Mouse (Mus musculus) liver (tissue): ENCODE measurements around the gene L3mbtl4.

Experiments
- DNase-seq: peaks from one replicate; pipeline ENCODE4 v3.0.0-alpha.2; 2020; ENCODE audit warnings: mixed read lengths

Gene L3mbtl4

DNA sequence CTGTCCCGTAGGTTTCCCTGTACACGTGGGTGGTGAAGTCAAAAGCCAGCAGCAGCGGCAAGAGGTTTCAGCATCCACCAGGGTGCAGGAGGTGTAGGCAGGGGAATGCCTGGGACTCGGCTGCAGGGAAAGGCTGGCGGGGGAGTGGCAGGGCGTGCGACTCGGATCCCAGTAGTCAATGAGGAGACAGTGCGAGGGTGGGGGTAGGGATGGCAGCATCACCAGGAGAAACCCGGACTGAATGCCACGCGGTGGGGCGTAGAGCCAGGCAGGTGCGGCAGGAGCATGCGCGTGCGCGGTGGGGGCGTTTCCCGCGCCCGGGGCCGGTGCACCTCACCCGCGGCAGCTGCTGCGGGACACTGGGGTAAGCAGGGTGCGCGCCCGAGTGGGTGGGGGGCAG lies at the start of gene L3mbtl4:
Gene L3mbtl4 (plus strand): TSS at position 271 of the 400 bp plus-strand sequence.
- peak; percentile 4 for DNase-seq

DNA sequence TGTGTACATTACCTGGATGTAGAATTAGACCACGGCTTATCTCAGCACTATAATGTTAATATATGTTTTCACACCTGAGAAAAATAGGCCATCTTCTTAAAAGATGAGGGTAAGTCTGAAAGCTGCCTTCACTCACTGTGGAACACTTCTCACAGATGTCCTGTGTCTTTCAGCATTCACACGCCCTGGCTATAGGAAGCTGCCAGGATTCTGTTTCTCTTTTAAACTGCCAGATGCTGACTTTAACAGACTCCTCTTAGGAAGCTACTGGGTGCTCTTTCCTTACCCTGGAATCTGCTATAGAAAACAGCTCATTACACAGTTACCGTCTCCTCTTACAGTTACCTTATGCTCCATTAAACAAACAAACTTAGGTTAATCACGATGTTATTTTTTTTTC lies 43.1 kb upstream of the L3mbtl4 start:
- DNase-seq: no peak

DNA sequence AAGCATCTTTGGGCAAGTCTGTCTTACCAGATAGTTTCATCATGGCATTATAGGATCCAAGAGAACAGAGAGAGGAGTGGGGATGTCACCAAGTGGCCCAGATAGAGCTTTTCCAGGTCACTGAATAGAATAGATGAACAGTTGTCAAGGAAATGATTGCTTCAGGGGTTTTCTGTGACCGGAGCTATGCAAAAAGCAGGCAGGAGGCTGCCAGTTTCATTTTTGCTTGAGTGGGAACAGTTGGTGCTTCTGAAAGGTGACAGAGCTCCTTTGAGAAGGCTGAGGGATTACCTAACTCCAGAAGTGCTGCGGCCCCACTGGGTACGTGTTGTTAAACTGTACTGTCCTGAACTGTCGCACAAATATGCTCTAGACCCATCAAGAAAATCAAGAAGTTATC lies 38.2 kb upstream of the L3mbtl4 start:
- no peak for DNase-seq

DNA sequence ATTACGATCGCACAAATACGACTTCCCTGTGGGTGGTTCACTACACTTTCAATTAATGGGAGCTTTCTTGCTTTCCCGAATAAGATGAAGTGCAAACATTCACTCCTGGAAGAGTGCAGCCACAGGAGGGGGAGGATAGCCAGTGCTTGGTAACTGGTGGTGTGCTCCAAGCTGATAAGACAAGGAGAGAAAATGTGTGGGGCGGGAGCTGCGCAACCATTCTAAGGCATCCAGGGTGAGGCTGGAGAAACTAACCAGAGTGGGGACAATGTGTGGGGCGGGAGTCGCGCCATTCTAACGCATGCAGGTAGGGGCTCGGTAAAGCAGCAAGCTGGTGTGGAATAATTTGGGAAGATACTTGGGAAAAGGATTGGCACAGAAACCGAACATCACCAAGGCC lies 36.6 kb upstream of the L3mbtl4 start:
- DNase-seq: peak; percentile 4

DNA sequence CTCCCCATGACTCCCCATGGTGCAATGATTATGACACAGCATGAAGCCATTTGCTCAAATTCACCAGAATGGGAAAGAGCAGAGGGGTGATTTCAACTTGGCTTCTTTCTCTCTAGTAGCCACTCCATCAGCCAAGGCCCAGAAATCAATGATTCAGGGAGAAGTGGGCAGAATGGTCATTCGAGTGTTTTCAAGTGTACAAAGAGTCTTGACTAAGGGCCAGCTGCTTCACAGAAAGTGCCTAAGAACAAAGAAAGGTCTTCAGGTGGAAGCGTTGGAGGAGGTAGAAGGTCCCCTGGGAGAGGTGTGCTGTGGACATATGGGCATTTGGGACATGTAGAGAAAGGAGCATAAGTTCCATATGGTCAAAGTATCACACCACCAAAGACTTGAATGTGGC lies 33.4 kb upstream of the L3mbtl4 start:
- no peak for DNase-seq

DNA sequence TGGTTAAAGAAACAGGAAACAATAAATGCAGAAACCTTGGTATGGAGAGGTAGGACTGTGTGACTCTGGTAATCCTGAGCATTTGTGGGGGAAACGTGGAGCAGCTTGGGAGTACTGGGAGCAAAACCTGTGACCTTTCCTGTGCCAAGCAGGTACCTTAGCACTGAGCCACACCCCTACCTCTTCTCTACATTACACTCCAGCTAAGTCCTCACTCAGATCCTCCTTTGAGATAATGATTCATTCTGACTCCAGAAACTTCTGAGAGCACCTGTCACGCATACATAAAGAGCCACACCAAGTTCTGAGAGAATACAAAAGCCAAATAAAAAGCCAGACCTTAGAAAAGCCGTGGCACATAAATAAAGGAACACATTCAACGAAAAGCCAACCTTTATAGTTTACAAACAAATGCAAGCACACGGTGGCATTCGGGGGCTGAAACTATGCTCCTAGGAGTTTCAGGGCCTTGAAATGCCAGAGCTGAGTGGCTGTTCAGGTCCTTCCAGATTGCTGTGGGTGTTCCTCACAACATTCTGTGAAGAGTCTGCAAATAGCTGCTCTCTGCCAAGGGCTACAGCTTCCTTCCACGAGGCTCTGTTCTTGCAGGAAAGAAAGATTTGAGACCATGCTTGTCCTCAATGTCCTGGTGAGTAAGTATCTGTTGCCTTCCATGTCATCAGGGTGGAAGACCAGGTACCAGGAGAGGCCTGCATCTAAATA lies 8.6 kb upstream of the L3mbtl4 start:
- no peak for DNase-seq

DNA sequence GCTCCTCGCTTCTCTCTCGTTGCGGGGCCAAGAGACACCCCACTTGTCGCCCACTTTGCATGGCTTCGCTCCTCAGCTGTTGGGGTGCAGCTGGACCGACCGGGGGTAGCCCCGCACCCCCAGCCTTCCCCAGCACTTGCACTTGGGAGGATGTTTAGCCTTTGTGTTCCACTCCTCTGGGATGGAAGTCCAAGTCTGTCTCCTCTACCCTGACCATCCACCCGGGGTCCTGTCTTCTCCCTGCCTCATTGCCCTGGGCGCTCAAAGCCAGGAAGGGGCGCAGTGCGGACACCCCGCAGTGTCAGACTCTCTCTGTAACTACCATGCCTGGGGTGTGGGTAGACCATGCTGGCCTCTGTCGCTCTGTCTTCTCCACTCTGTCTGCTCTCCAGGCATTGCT lies 357 bp downstream of the L3mbtl4 start:
- DNase-seq: no peak

DNA sequence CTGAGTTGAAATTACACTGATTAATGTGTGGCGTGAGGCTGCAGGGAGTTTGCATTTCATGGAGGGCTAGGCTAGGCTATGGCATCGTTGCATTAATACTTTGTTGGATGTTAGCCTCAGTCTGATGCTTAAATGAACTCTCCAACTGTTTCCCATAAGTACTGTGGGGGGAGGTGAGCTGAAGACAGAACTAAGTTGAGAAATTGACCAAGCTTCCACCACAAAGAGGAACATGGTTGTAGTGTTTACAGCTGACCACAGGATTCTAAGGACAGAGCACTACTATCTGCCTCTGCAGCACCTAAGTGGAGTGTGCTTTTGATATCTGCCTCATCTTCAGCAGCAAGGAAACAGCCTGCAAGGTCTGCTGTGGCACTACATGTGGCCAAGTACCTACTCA lies 1.5 kb downstream of the L3mbtl4 start:
- DNase-seq: no peak

DNA sequence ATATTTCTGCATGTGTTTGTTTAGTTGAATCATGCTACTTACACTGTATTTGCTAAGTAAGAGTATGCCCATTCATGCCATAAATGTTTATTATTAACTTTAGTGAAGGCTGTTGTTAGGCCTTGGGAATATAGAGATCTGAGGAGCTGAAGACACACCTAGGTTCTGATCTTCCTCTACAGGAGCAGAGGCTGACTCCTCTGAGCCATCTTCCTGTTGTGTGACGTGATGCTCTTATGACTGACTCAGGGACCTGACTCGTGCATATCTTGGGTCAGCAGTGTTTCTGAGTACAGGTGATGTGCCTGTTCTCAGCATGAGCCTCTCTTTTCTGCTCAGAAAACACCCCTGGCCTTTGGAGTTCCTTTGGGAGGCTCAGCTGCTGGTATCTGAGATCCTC lies 7.3 kb downstream of the L3mbtl4 start:
- DNase-seq: no peak

DNA sequence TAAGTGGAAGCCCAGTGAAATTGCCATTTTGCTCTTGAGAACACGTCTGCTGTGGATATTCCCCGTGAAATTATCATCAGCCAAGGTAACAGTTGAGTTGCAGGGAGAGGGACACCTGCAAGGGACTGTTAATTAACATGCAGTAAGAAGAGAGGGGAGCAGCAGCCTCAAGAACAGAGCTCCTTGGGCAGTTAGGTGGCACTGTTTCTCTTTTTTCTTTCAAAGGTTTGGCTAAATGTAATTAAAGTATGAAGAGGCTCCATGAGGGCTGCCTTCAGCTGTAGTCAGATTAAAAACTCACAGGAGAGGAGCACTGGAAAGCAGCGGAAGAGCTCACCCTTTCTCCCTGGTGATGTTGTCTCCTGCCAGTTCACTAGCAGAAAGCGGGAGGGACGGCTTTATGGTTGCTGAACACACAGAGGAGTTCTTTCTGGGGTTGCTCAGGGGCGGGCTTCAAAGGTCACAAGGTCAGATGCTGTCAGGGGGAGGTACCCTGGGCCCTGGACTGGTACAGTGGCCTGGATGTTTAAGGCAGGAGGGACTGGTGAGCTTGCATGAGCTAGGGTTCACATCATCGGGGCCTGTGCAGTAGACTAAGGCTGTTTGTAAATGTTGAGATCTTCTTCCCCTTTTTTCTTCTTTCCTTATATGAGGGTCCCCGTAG lies 11.7 kb downstream of the L3mbtl4 start:
- DNase-seq: no peak

DNA sequence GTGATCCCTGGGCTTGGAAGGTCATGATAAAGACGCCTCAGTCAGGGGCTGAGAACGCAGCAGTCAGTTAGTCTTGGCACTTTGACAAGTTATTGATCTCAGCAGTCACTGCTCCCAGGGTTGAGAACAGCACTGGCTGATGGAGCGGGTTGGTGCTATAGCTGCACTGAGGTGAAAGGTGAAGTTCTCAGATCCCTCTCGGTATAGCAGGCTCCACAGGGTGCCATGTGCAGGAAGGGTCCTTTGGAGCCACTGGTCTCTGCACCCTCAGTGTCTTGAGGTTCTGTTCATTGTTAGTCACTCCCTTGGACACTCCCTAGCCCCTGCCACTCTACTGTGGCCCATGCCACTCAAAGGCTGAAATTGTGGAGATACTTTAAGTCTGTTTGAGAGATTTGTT lies 14.5 kb downstream of the L3mbtl4 start:
- no peak for DNase-seq

DNA sequence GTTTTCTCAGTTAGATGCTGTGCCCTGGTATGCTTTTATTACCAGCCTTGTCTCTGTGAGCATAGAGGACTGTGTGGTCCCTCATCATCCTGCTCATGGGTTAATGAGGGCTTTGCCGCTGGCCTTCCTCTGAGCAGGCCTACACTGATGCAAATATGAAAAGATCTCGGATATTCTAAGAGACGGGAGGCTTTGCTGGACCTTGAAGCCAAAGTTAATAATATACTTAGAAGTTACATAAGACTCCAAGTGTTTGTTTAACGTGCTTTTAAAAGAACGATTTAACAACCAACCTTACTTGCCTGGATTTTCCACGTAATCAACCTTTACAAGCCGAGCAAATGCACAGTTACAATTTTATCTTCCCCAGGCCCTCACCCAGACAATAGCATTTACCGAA lies 15.1 kb downstream of the L3mbtl4 start:
- DNase-seq: no peak

DNA sequence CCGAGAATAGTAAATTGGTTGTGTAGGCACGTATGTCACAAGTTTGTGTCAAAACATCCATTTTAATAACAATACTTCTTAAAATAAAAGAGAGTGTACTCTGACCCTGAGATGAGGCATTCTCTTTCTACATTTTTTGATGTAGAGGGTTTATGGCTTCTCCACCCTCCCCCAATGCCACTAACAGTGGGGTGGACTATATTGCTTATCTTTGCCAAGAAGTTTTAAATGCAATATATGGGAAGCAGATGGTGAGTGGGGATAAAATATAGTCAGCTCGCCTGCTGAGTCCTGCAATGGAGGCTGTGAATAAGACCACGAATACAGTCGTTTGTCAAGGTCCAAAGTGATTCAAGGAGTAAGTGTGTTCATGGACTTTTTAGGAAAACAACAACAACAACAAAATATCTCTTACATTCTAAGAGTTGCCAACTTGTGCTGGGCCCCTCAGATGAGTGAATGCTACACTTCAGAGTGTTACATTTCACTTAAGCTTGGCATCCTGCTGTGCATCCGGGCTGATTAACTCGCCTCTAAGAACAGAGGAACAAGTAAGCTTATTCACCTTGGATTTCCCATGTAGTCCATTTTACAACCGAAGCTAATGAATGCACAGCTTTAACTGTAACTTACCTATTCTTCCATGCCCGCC lies 18.2 kb downstream of the L3mbtl4 start:
- DNase-seq: no peak

DNA sequence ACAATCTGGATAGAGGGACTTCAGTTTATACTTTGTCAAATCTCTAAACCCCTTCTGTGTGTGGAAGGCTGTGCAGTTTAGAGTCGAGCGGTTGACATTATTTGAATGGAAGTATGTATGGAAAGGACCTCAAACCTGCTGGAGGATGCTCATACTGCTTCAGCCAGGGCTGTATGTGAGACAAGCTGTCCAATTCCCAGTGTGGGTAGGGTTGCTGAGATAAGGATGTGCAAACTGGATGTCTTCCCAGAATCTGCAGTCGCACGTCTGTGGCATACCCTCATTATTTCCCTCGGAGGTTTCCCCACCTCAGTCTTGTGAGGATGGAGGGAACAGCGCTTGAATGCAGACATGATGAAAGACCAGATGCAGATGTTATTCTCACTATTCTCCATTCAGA lies 34.8 kb downstream of the L3mbtl4 start:
- no peak for DNase-seq

DNA sequence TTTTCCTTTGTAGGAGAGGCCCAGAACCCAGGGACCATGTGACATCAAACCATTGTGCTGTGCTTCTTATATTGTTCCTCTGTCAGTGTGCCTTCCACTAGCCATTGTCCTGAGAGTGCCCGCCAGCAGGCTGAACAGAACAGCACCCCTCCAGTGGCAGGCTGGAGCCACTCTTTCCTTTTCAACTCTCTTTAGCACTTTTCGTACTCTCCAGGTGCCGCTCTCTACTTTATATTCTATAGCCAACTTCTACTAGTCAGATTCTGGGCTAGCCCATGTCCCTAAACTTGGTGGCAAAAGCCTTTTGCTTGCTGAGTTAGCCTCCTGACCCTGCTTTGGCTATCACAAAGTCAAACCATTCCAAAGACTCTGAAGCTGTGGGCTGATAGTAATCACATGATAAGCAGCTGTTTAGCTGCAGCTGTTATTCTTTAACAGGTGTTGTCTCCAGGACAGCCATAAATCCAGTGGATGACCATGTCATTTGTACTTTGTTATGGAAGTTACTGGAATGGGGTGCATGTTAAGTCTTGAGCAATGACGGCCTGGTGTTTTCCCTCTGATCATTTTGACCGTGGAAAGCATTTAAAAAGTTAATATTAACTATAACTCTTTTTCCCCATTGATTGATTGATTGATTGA lies 38.8 kb downstream of the L3mbtl4 start:
- DNase-seq: no peak

DNA sequence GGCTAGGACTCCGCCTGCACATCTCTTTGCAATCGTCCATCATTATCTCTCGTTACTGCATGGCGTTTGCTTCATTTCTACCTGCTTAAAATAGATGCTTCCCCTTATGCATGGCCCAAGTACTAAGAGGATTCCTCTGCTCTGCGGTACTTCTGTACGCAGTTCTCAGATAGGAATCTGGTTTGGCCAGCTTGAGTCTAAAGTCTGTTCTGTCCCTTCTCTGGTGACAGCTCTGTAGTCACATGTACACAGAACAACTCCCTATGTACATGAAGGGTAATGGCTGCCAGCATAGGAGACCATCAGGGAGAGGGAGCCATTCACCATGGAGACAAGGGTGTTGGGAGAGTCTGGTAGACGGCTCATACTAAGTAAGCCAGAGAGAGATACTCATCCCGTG lies 47.3 kb downstream of the L3mbtl4 start:
- no peak for DNase-seq

DNA sequence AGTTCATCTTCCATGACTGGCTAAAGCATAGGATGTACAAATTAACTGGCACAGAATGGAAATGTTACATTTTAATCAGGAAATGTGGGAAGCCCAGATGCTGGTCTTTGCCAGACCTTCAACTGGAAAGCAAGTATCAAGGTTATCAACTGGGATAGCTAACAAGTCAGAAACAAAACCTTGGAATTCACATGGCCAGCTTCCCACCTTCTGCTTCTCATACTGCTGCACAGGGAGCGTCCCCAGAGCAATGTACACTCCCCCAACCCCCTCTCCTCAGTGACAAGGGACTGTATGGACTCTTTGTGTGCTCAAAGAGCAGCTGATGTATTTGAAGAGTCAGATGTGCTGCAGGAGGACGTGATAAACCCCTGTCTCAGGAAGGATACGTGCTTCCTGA lies 49.0 kb downstream of the L3mbtl4 start:
- DNase-seq: no peak

DNA sequence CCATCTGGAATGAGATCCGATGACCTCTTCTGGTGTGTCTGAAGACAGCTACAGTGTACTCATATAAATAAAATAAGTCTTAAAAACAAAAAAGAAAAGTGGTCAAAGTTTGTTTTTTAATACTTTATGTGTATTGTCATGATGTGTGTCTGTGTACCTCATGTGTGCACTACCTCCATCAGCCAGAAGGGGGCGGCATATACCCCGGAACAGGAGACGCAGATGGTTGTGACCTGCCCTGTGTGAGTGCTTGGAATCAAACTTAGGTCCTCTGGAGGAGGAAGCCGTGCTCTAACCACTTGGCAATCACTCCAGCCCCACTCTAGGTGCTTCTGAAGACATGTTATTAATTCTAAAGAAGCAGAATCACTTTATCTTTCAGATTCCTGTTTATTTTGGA lies 58.6 kb downstream of the L3mbtl4 start:
- no peak for DNase-seq

DNA sequence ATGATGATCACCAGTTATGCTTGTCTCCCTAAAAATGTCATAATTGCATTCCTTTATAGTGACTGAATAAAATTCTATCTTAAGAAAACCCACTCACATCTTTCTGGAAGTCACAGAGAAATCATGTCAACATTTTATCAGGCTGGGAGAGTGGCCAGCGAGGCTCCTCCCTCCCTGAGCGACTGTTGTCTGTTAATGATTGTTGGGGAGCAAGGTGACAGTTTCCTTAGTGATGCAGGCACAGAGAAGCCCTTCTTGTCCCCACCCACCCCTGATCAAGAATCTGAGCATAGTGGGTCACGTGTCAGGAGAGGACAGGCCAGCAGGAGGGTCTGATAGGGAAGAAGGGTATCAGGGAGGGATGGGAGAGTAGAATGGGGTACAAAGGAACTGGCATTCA lies 59.8 kb downstream of the L3mbtl4 start:
- DNase-seq: no peak

DNA sequence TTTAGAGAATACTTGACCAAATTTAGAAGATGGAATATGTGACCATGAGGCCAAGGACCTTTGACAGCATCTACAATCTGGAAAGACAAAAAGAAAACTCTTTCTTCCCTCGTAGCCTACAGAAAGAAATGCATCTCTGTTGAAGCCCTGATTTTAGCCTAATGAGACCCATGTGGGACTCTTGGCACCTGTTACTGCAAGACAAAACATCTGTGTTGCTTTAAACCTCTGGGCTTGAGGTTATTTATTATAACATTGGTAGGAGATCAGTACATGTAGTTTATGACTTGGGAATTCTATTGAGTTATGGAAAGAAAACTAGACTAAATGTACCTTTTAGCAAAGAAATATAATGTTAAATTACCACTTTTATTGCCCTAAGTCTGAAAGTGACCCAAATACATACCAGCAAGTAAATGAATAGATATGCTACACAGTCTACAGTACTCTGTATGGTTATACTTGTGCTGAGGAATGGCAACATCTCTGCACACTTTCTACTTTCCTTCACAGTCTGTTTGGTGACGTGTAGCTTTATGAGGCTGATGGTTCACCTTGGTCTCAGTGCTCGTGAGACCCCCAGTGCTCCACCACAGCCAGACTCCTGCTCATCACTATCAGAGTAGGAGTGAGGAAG lies 65.4 kb downstream of the L3mbtl4 start:
- no peak for DNase-seq

DNA sequence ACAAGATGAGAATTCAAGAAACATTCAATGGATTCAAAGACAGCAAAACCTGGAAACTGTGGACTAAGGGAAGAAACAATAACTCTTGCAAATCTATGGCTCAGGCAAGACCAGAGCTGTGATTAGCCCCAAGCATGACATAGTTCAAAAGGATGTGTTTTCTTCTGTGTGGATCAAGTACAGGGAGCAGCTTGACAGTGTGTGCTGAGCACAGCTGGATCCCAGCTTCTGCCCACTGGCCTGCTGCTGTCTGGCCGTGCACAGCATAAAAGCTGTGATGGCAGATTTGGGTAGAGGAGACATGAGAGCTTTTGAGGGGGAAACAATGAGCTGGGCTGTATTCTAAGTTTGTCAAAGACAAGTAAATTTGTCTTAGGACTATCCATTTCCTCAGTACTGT lies 84.1 kb downstream of the L3mbtl4 start:
- DNase-seq: no peak

DNA sequence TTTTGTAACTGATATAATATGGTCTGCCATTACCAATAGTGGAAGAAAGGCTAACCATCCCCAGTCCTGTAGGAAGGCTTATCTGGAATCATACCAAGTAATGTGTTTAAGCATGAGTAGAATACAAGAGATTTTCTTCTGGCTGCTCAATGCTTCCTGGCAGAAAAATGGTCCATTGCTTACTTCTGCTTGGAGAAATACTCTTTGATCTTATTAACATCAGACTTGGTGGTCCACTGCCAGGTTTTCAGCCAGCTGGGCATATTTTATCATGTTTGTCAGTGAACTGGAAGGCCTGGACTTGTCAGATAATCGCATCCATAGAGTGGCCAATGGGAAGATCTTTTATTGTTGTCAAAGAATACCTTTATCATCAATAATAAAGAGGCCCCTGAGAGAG lies 97.5 kb downstream of the L3mbtl4 start:
- DNase-seq: no peak

DNA sequence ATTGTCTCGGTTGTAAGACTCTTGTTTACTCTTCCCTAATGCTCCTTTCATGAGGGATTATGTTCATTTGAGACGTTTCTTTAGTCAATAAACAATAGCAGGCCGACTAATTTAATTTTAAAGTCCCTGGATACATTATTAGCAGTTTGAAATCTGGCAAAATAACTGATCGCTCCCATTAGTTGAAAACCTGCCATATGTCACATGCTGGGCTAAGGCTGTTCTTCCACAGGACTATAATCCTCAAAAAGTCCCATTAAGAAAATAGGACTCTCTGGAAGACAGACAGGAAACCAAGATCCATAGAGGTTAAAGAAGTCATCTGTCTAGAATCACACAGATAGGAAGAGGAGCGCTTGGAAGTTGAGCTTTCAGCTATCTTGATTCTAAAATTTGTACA lies 114.9 kb downstream of the L3mbtl4 start:
- no peak for DNase-seq
